In the genomic region with DNA sequence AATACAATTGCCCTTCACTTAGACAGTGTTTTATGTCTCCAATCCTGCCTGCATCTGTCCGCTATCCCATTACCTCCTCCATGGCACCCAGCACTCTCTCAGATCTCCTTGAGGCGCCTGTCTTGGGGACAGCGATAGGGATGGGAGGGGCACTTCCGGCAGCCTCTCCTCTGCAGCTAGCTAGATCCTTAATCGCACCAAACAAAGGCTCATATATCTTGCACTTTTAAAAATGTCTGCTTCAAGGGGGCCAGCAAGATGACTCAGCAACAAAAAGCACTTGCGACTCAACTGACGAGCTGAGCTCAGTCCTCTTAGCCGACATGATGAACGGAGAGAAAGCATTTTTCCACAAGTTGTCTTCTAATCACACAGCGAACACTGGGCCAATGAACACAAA, we compare ENCODE assay signal across 8 mouse cellular contexts. TPM values are rescaled to one million over a fixed set of nuclear protein-coding genes. Genes with fewer than 3 reads are reported as not detected.
A peak's percentile ranks its signal among the peaks of the same experiment; 100 is the strongest.
DNase-seq lines count a peak whose midpoint lies in the region; ATAC-seq and TF ChIP-seq lines count a peak whose summit lies in the region.

No protein-coding gene starts in this region.

- H3K36me3 ChIP-seq in kidney, adult 2 months (ENCODE audit: control insufficient read depth, insufficient read depth, low read length): no peaks in the 10 kb centered on the region
- no peaks in the 10 kb centered on the region for H3K36me3 ChIP-seq in liver, postnatal 0 days (replicated peaks; ENCODE audit: insufficient read depth, low read length)
- H3K36me3 ChIP-seq in midbrain, embryonic 16.5 days (ENCODE audit: control insufficient read depth, insufficient read depth, low read length): no peaks in the 10 kb centered on the region

- peak overlapping the region; percentile 54 for H3K4me2 ChIP-seq in liver, postnatal 0 days (ENCODE audit: low read depth, low read length)
- no peak overlapping the region for H3K4me2 ChIP-seq in midbrain, embryonic 16.5 days (ENCODE audit: low read length)

- H3K27ac ChIP-seq in kidney, adult 2 months (ENCODE audit: insufficient read depth, low read depth, low read length): 0 out of 2 replicates have a peak overlapping the region, but pooled peaks have one; percentile 10
- no peak overlapping the region for H3K27ac ChIP-seq in liver, postnatal 0 days (ENCODE audit: low read depth)
- H3K27ac ChIP-seq in midbrain, embryonic 16.5 days (ENCODE audit: low read length): no peak overlapping the region

- no peaks in the 10 kb centered on the region for H3K27me3 ChIP-seq in kidney, adult 2 months (replicated peaks; ENCODE audit: control insufficient read depth, insufficient read depth, low read length)
- H3K27me3 ChIP-seq in liver, postnatal 0 days (ENCODE audit: insufficient read depth, low read length): no peaks in the 10 kb centered on the region
- H3K27me3 ChIP-seq in midbrain, embryonic 16.5 days (ENCODE audit: control insufficient read depth, insufficient read depth, low read depth, low read length): no peaks in the 10 kb centered on the region

- DNase-seq in kidney, adult 2 months: peak; percentile 58
- DNase-seq in kidney, adult 18-20 months: no peak
- DNase-seq in liver, postnatal 0 days: peak; percentile 22
- DNase-seq in thymus, postnatal 0 days (ENCODE audit: low spot score): peak; percentile 21
- DNase-seq in cerebellum, postnatal 25 days: no peak
- no peak for DNase-seq in spleen, postnatal 14 days (ENCODE audit: low spot score in 2 of 2)

- no peaks in the 10 kb centered on the region for H3K9me3 ChIP-seq in liver, postnatal 0 days (ENCODE audit: low read length)
- no peaks in the 10 kb centered on the region for H3K9me3 ChIP-seq in midbrain, embryonic 16.5 days (replicated peaks; ENCODE audit: control insufficient read depth, low read length, poor library complexity, severe bottlenecking)

- no peak for TF ChIP-seq POLR2A in kidney, adult 2 months (IDR thresholded peaks at IDR 0.05; ENCODE audit: low read depth, low read length)

- ATAC-seq in hematopoietic stem cell, adult 5-6 weeks (replicated peaks in 1 of 2; ENCODE audit: insufficient read depth in 1 of 2, low FRiP score in 2 of 2, low TSS enrichment in 1 of 2, low read depth in 1 of 2, poor library complexity in 2 of 2, severe bottlenecking in 2 of 2): peak; percentile 52 to 70; a peak in 3 of 4 replicates
- ATAC-seq in liver, postnatal 0 days: peak; percentile 82
- ATAC-seq in midbrain, embryonic 16.5 days: no peak

- H3K4me1 ChIP-seq in kidney, adult 2 months (ENCODE audit: control insufficient read depth, insufficient read depth, low read length): 0 out of 2 replicates have a peak, but pooled peaks cover 2% of the 10 kb centered on the region
- H3K4me1 ChIP-seq in liver, postnatal 0 days (ENCODE audit: insufficient read depth): no peaks in the 10 kb centered on the region; the same call in 1 of the 2 replicates
- H3K4me1 ChIP-seq in midbrain, embryonic 16.5 days (ENCODE audit: control insufficient read depth, insufficient read depth, low read length): peaks cover 2% of the 10 kb centered on the region; the same call in 1 of the 2 replicates

- no peak overlapping the region for H3K9ac ChIP-seq in liver, postnatal 0 days (replicated peaks)
- H3K9ac ChIP-seq in midbrain, embryonic 16.5 days (ENCODE audit: low read depth, low read length): no peak overlapping the region

- TF ChIP-seq CTCF in kidney, adult 2 months (conservative IDR thresholded peaks at IDR 0.05; ENCODE audit: insufficient read depth, insufficient read length, low read depth, low read length): no peak
- TF ChIP-seq CTCF in liver, postnatal 0 days (IDR thresholded peaks at IDR 0.05; ENCODE audit: low read depth): no peak

- 45% methylated on average over 10 of the region's 10 CpGs for WGBS in kidney, adult 2 months
- 39% methylated on average over 10 of the region's 10 CpGs for WGBS in liver, postnatal 0 days (ENCODE audit: insufficient replicate concordance)
- 78% methylated on average over 10 of the region's 10 CpGs for WGBS in midbrain, embryonic 16.5 days

- no peak for TF ChIP-seq EP300 in liver, postnatal 0 days (IDR thresholded peaks at IDR 0.05; ENCODE audit: low read depth)

- peak overlapping the region; percentile 17; the same call in 1 of the 2 replicates for H3K4me3 ChIP-seq in kidney, adult 2 months (ENCODE audit: insufficient read depth, low read depth, low read length)
- no peak overlapping the region for H3K4me3 ChIP-seq in liver, postnatal 0 days (ENCODE audit: low read depth, low read length)
- no peak overlapping the region for H3K4me3 ChIP-seq in midbrain, embryonic 16.5 days (ENCODE audit: low read depth, low read length)

RNA-seq across cellular contexts. Expression of a gene that starts 55.3 kb away (rescaled TPM):
- 19.1 and 23.5 TPM in 2 replicates for polyA plus RNA-seq in kidney, adult 2 months (2012; rRNA removed)
- total RNA-seq in hematopoietic stem cell, adult 5-6 weeks (2017): 10.3 and 11.8 TPM in 2 replicates
- 2.7 and 2.9 TPM in 2 replicates for polyA plus RNA-seq in liver, postnatal 0 days (2015; fragmentation: Nextera tagmentation; extraction: Ambion mirVana)
- polyA plus RNA-seq in thymus, postnatal 0 days (2015; fragmentation: Nextera tagmentation; extraction: Ambion mirVana): 10.3 and 10.5 TPM in 2 replicates
- 68.8 and 78.8 TPM in 2 replicates for polyA plus RNA-seq in midbrain, embryonic 16.5 days (2015; fragmentation: Nextera tagmentation; extraction: Ambion mirVana)

Comparison
In these comparisons a context has a peak if more than half of its experiments do, and no peak if none do; other contexts are left out.
1. DNase-seq: peak in kidney, adult 2 months (single experiment), liver, postnatal 0 days (single experiment) and thymus, postnatal 0 days (single experiment); none in kidney, adult 18-20 months (single experiment), cerebellum, postnatal 25 days (0 of 2) and spleen, postnatal 14 days (0 of 2).